Mouse (Mus musculus) kidney, postnatal 0 days (tissue): Measurements from ENCODE around the gene Gm45021. TPM values are rescaled to one million over a fixed set of nuclear protein-coding genes. Genes with fewer than 3 reads are reported as not detected.
A peak's percentile ranks its signal among the peaks of the same experiment; 100 is the strongest.

Experiments used
- ATAC-seq: fragments of 200-750 bp; cut with Nextera tagmentation; replicated peaks from 2 replicates; pipeline ENCODE4 v1.8.0; 2017; ENCODE audit warnings: low read depth, moderate number of reproducible peaks, moderate TSS enrichment, moderate library complexity; ENCODE audit not compliant: low FRiP score
- DNase-seq: peaks from one replicate; pipeline ENCODE4 v3.0.0-alpha.2; 2016; ENCODE audit warnings: low spot score
- H3K27ac ChIP-seq: fragments of 300-500 bp; sonication (generic); 2 replicates; pipeline ENCODE4 v1.5.1; 2014; ENCODE audit warnings: mild to moderate bottlenecking
- H3K27me3 ChIP-seq: fragments of 300-500 bp; sonication (generic); 2 replicates; pipeline ENCODE4 v1.6.1; 2014; ENCODE audit warnings: low read length, mixed read lengths; ENCODE audit not compliant: insufficient read depth
- H3K36me3 ChIP-seq: fragments of 300-500 bp; sonication (generic); 2 replicates; pipeline ENCODE4 v1.6.1; 2014; ENCODE audit warnings: low read length, mixed read lengths; ENCODE audit not compliant: insufficient read depth
- H3K4me1 ChIP-seq: fragments of 300-500 bp; sonication (generic); replicated peaks from 2 replicates; pipeline ENCODE4 v1.6.1; 2014; ENCODE audit warnings: antibody characterized with exemption, low read length, mixed read lengths; ENCODE audit not compliant: insufficient read depth
- H3K4me2 ChIP-seq: fragments of 300-500 bp; sonication (generic); 2 replicates; pipeline ENCODE4 v1.6.1; 2014; ENCODE audit warnings: mild to moderate bottlenecking, low read length, moderate library complexity, mixed read lengths
- H3K4me3 ChIP-seq: fragments of 300-500 bp; sonication (generic); replicated peaks from 2 replicates; pipeline ENCODE4 v1.5.1; 2014; ENCODE audit warnings: low read depth, low read length
- H3K9ac ChIP-seq: fragments of 300-500 bp; sonication (generic); 2 replicates; pipeline ENCODE4 v1.6.1; 2014; ENCODE audit warnings: low read depth, low read length
- H3K9me3 ChIP-seq: fragments of 300-500 bp; sonication (generic); replicated peaks from 2 replicates; pipeline ENCODE4 v1.6.1; 2016; ENCODE audit warnings: low read length, inconsistent platforms, mixed read lengths
- CTCF ChIP-seq: IDR thresholded peaks from 2 replicates; pipeline ENCODE4 v1.5.1; 2016; ENCODE audit warnings: antibody characterized with exemption, low read depth, mild to moderate bottlenecking, moderate library complexity
- WGBS: fragments of 180-500 bp; shearing (Covaris S2); extraction: QIAGEN DNeasy Blood & Tissue Kit; methylation state at CpG from one replicate; pipeline ENCODE4 v1.1.7; 2014; 5-methylcytosine and 5-hydroxymethylcytosine counted together
- polyA plus RNA-seq: library from polyadenylated mRNA; unstranded; fragments of >200 nt; fragmentation: Nextera tagmentation; extraction: Ambion mirVana; gene quantifications from 2 replicates; pipeline ENCODE4 v1.2.1, GENCODE M21; 2015

The Gm45021 gene
- polyA plus RNA-seq, 1 experiment from 2014 or later = 0.38 TPM

- Histone ChIP-seq H3K4me1 (peaks cover 31% of the 10 kb centered on the region), H3K4me2 (0 out of 2 replicates have a peak overlapping the region, but pooled peaks have one; percentile 23), H3K36me3 (no peaks in the 10 kb centered on the region), H3K27me3 (no peaks in the 10 kb centered on the region), H3K9me3 (no peaks in the 10 kb centered on the region), H3K27ac (peak overlapping the region; percentile 72; the same call in 1 of the 2 replicates), H3K4me3 (no peak overlapping the region), H3K9ac (no peak overlapping the region)
- WGBS = 45% methylated on average over 8 of the region's 8 CpGs
- DNase-seq (peak; percentile 56), ATAC-seq (no peak)
- no peak for TF ChIP-seq CTCF
Observed at GRCm38 (mm10) chr6:48569065-48569807, 20.2 kb upstream of the Gm45021 start.

GRCm38 (mm10) chr6:48572014-48572413 is 17.4 kb upstream of the Gm45021 start:
- no peaks in the 10 kb centered on the region for H3K9me3 ChIP-seq
- H3K4me3 ChIP-seq = peak overlapping the region; percentile 9; the same call in 1 of the 2 replicates
- TF ChIP-seq CTCF = no peak
- DNase-seq (no peak), ATAC-seq (no peak)
- peaks cover 26% of the 10 kb centered on the region for H3K4me1 ChIP-seq
- WGBS = 91% methylated on average over 5 of the region's 5 CpGs
- H3K27me3 ChIP-seq = no peaks in the 10 kb centered on the region
- peak overlapping the region; percentile 43 for H3K4me2 ChIP-seq
- peak overlapping the region; percentile 25; the same call in 1 of the 2 replicates for H3K9ac ChIP-seq
- no peaks in the 10 kb centered on the region for H3K36me3 ChIP-seq
- peak overlapping the region; percentile 51; the same call in 1 of the 2 replicates for H3K27ac ChIP-seq

GRCm38 (mm10) chr6:48572572-48573061 is 16.8 kb upstream of the Gm45021 start, which contains the start of gene Rarres2:
TSS of gene Rarres2 (minus strand) at chr6:48572789.
- Histone ChIP-seq H3K27ac (peak within 1 kb of the TSS; percentile 51), H3K4me3 (peak within 1 kb of the TSS; percentile 9; the same call in 1 of the 2 replicates), H3K36me3 (no peaks in the 10 kb centered on the region), H3K27me3 (no peaks in the 10 kb centered on the region), H3K4me2 (peak within 1 kb of the TSS; percentile 43), H3K9ac (peak within 1 kb of the TSS; percentile 25), H3K9me3 (no peaks in the 10 kb centered on the region), H3K4me1 (peaks cover 26% of the 10 kb centered on the region)
- DNase-seq = peak; percentile 85
- ATAC-seq = peak; percentile 37; the same call in 1 of the 2 replicates
- TF ChIP-seq CTCF = no peak
- WGBS = 22% methylated on average over 6 of the region's 6 CpGs

GRCm38 (mm10) chr6:48573280-48573679 is 16.1 kb upstream of the Gm45021 start:
- H3K9me3 ChIP-seq = no peaks in the 10 kb centered on the region
- TF ChIP-seq CTCF = no peak
- no peaks in the 10 kb centered on the region for H3K36me3 ChIP-seq
- H3K4me3 ChIP-seq = no peak overlapping the region
- DNase-seq (no peak), ATAC-seq (no peak)
- no peak overlapping the region for H3K4me2 ChIP-seq
- peak overlapping the region; percentile 51 for H3K27ac ChIP-seq
- 25% methylated on average over 10 of the region's 10 CpGs for WGBS
- peaks cover 21% of the 10 kb centered on the region for H3K4me1 ChIP-seq
- H3K27me3 ChIP-seq = no peaks in the 10 kb centered on the region
- H3K9ac ChIP-seq = no peak overlapping the region; the same call in 1 of the 2 replicates

GRCm38 (mm10) chr6:48573981-48574380 is 15.4 kb upstream of the Gm45021 start:
- WGBS = 64% methylated on average over 3 of the region's 3 CpGs
- no peak overlapping the region for H3K4me2 ChIP-seq
- H3K27ac ChIP-seq = no peak overlapping the region

DNA sequence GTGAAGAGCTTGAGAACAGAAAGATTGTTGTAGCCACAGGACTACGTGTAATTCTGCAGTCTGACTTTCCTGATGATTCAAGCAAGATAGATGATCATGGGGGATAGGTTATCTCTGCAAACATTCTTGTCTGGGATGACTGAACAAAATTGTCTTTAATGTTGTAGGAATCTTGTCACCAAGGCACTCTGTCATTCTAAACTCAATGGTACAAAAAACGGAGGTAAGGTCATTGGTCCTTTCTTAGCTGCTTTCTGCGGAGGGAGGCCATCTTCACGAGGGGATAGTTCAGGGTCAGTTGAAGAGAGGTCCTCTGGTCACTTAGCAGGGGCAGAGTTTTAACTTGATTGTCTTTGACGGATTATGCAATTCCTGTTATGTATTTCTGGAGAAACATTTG is 10.7 kb upstream of the Gm45021 start:
- 22% methylated on average over 5 of the region's 5 CpGs for WGBS
- TF ChIP-seq CTCF = no peak
- H3K27me3 ChIP-seq = no peaks in the 10 kb centered on the region
- no peak overlapping the region for H3K9ac ChIP-seq
- ATAC-seq (no peak; the same call in 1 of the 2 replicates), DNase-seq (peak; percentile 34)
- no peak overlapping the region for H3K4me2 ChIP-seq
- peak overlapping the region; percentile 75; the same call in 1 of the 2 replicates for H3K27ac ChIP-seq
- H3K4me3 ChIP-seq = no peak overlapping the region
- peaks cover 8% of the 10 kb centered on the region for H3K4me1 ChIP-seq
- H3K9me3 ChIP-seq = no peaks in the 10 kb centered on the region
- no peaks in the 10 kb centered on the region for H3K36me3 ChIP-seq

More at GRCm38 (mm10) chr6:48573981-48574380, 15.4 kb upstream of the Gm45021 start:
- Histone ChIP-seq H3K27me3 (no peaks in the 10 kb centered on the region), H3K4me1 (peaks cover 19% of the 10 kb centered on the region), H3K4me3 (no peak overlapping the region), H3K9ac (no peak overlapping the region), H3K36me3 (no peaks in the 10 kb centered on the region), H3K9me3 (no peaks in the 10 kb centered on the region)
- TF ChIP-seq CTCF = no peak
- ATAC-seq (no peak), DNase-seq (no peak)
